Mouse (Mus musculus): ENCODE data around the gene Pck1.

The Pck1 gene

GRCm38 (mm10) chr2:173173521-173174511 is 21.0 kb downstream of the Pck1 start:
- in situ Hi-C loops (cut with MboI, MseI): no loop called here

DNA sequence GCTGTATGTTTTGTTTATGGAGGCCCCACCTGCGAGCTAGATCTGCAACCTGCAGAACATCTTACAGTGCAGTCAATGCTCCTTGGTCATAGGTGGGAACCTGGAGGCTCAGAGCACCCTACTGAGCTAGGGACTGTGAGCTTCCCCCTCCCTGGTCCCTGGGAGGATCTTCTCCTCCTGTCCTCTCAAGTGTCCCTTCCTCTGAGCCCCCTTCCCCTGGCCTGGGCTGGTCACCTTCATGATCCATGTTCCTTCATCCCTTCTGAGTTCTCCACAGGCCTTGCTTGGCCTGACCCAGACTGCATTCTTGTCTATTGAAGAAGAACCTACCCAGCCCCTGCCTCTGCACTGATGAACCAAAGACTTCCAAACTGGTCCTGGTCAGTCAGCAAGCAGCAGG is 21.7 kb downstream of the Pck1 start:
- in situ Hi-C loops (cut with MboI, MseI): no loop called here

- in situ Hi-C loops (cut with MboI, MseI): no loop called here
Measured at GRCm38 (mm10) chr2:173175703-173176102, 22.9 kb downstream of the Pck1 start.

- in situ Hi-C loops (cut with MboI, MseI): no loop called here
Measured at GRCm38 (mm10) chr2:173177481-173177880, 24.6 kb downstream of the Pck1 start.

DNA sequence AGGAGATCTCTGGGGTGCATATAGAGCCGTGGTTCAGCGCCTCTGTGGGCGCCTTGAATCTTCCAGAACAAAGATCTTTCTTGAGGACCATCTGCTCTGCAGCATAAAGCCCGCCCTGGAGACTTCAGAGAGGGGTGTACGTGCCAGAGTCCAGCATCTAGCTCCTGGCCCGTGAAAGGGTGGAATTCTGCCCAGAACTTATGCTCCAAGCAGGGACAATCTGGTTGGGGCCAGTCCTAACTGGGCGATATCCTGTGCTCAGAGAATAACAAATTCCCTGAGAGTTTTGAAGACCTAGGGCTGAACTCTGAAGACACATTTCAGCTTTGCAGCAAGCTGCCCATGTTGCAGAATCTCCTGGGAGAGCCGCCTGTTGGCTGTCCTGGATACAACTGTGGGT is 25.1 kb downstream of the Pck1 start:
- in situ Hi-C loops (cut with MboI, MseI): no loop called here

DNA sequence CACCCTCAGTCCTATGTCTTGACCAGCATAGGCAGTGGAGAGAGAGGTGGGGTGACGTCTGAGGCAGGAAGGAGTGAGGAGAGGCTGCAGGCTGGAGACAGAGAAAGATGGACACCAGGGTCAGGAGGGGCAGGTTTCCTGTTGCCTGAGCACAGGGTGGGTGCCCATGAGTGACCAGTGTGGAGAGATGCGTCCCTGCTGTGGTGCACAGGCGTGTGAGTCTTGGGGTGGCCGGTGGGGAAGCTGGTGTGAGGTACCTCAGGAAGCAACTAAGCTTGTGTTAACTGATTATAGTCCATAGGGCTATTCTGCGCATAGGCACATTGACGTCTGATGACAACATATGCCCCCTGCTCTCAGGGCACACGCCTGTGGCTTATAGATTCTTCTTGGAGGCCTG is 26.2 kb downstream of the Pck1 start:
- in situ Hi-C loops (cut with MboI, MseI): no loop called here

- in situ Hi-C loops (cut with MboI, MseI): loop anchor here (5.0 kb wide), 2 partner anchors 73 to 372 kb away; no protein-coding TSS in a partner anchor
Measured at GRCm38 (mm10) chr2:173180026-173180425, 27.2 kb downstream of the Pck1 start.

DNA sequence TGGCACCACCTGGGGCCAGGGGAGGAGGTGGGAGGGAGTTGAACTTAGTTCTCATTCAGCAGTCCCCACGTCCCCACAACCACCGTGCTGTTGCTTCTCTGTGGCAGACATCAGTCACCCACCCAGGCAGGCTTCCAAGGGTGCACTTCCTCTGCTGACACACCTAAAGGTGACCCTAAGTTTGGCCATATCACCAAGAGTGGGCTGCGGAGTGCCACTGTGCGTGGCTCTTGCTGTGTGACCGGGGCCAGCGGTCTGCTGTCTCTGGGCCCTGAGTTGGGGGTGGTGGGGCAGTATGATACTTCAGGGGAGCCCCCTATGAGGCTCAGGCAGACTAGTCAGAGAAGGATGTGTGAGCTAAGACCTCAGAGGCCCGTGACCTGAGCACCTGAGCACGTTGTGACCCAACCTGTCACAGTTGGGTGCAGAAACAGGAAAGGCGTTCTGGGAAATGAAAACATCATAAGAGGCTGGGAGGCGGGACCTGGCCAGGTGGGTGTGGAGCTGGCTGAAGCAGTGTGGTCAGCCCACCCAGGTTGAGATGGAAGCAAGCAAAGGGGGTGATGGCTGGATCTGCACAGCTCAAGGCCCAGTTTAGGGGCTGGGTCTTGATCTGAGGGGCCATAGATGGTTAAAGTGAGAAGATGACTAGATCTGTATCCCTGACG is 28.0 kb downstream of the Pck1 start:
- in situ Hi-C loops (cut with MboI, MseI): loop anchor here (5.0 kb wide), 2 partner anchors 74 to 371 kb away; no protein-coding TSS in a partner anchor

DNA sequence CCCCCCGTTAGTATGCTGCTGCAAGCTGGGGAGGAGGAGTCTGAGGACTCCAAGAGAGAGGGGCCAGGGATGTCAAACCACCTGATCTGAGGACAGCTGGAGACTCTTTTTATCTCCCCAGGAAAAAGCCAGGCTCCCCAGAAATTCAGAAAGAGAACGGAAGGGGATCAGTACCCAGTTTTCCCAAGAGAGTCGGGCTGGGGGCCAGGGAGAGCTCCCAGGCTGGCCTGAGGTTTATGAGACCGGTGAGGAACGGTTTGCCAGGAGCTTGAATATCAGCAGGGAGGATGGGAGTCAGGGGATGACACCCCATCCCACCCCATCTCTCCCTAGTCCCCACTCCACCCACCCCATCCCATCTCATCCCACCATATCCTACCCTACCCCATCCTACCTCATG is 28.6 kb downstream of the Pck1 start:
- in situ Hi-C loops (cut with MboI, MseI): loop anchor here (5.0 kb wide), 2 partner anchors 74 to 371 kb away; no protein-coding TSS in a partner anchor

GRCm38 (mm10) chr2:173181901-173182300 is 29.1 kb downstream of the Pck1 start:
- in situ Hi-C loops (cut with MboI, MseI): loop anchor here (5.0 kb wide), 2 partner anchors 75 to 370 kb away; no protein-coding TSS in a partner anchor

- in situ Hi-C loops (cut with MboI, MseI): loop anchor here (5.0 kb wide), 2 partner anchors 75 to 370 kb away; no protein-coding TSS in a partner anchor
Measured at GRCm38 (mm10) chr2:173182796-173183195, 29.9 kb downstream of the Pck1 start.

DNA sequence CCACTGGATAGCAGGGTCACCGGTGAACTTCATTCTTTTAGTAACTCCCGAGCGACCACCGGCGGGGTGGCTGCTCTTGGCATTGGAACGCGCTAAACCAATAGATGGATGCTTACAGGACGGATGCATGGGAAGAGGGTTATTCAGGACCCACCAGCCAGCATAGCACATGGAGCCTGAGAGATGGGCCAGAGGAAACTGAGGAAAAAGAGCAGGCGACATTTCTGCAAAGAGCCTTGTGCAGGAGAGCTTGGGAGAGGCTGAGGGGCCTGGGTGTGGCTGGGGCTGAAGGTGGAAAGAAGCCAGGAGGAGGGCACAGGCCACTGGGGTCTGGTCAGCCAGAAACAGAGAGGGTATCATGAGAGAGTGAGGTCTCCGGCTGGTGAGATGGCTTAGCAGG is 30.5 kb downstream of the Pck1 start:
- in situ Hi-C loops (cut with MboI, MseI): loop anchor here (5.0 kb wide), 2 partner anchors 76 to 369 kb away; no protein-coding TSS in a partner anchor

DNA sequence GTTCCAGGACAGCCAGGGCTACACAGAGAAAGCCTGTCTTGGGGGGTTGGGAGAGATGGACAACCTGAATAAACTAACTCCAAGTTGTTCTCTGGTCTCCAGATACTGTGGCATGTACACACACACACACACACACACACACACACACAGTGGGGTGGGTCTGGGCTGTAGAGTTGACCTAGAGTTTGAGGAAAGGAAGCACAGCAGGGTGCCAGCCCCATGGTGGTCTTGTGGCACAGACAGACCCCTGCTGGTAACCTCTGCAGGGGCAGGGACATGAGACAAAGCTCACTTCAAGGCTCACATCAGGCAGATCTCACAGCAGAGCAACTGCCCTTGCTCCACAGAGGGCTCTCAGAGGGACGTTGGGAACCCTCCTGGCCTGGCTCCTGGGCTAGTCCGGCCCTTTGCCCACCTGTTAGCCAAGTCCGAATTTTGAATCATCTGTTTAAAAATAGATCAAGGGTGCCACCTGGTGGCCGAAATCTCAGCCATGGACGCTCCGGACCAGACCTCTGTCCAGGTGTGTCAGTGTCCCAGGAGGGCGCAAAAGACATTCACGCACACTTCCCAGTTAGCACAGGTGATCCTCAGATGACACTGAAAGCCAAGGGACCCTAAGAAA is 31.1 kb downstream of the Pck1 start:
- in situ Hi-C loops (cut with MboI, MseI): loop anchor here (5.0 kb wide), 2 partner anchors 77 to 368 kb away; no protein-coding TSS in a partner anchor

- in situ Hi-C loops (cut with MboI, MseI): loop anchor here (5.0 kb wide), 2 partner anchors 77 to 368 kb away; no protein-coding TSS in a partner anchor
Measured at GRCm38 (mm10) chr2:173184475-173185080, 31.7 kb downstream of the Pck1 start.

GRCm38 (mm10) chr2:173185282-173185681 is 32.4 kb downstream of the Pck1 start:
- in situ Hi-C loops (cut with MboI, MseI): no loop called here

- in situ Hi-C loops (cut with MboI, MseI): no loop called here
Measured at GRCm38 (mm10) chr2:173186047-173186943, 33.4 kb downstream of the Pck1 start.

DNA sequence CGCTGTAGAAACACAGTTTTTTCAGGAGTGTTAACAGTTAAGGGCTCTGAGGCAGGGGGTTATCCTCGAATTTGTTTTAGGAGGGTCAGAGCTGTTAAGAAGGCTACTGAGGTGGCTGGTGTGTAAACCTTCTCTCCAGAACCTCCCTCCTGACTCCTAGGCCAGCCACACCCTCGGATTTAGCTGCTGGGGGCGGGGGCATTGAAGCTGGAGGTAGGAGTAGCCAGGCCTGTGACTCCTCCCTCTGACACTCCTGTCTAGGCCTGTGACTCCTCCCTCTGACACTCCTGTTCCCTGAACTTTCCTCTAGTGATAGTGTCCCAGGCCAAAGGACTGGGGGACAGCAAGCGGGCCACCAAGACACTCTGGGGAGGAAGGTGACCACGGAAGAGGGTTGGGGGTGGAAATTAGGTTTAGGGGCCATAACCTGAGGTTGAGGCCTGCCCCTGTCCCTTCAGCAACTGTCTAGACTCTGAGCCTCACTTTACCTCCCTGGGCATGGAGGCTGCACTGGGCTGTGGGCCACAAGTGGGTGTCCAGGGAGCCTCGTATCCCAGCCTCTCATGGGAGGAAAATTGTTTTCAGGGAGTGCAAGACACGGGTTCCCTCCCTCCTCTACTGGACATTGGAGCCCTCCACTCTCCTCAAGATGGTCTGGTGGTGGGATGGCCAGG is 34.5 kb downstream of the Pck1 start:
- in situ Hi-C loops (cut with MboI, MseI): no loop called here

GRCm38 (mm10) chr2:173194796-173195195 is 41.9 kb downstream of the Pck1 start:
- in situ Hi-C loops (cut with MboI, MseI): loop anchor here (5.0 kb wide), 1 partner anchor 33 kb away; no protein-coding TSS in a partner anchor

DNA sequence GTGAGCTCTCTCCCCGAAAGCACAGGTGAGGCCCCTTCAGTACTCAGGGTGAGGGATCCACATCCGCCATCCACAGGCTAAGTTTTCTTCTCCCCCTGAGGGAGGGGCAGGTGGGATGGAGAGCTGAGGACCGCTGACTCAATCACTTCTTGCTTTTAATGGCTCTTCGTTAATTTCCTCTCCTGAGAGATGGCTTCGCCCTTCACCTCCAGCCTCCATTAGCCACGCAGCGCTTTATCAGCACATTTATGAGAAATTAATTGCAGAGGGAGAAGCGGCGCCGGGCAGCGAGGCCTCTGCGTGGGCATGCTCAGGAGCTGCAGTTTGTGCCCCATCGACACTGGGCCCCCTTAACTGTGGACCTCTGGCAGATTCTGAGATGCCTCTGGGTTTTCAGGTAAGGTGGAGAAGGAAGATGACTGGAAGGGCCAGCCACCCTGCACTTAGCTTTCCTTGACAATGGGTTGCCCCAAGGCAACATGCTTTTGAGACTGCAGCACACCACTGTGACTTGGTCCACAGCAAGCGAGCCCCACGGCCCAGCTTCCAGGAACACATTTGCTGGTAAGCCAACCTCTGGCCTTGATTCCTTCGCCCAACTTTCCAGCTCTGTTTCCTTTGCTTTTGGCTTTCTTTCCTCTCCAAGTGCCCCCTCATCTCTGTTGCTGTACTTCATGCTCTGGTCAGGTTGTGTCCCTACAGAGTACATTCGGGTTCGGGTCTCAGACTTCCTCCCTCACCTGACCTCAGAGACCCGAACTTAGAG is 50.3 kb downstream of the Pck1 start:
- in situ Hi-C loops (cut with MboI, MseI): no loop called here

Data from T-helper 2 cell (primary cell).